In genomic region chr2:124396733-124397132, GRCm38 (mm10) we compare ENCODE assay signal across 25 mouse cellular contexts.
A peak's percentile ranks its signal among the peaks of the same experiment; 100 is the strongest.
DNase-seq lines count a peak whose midpoint lies in the region; ATAC-seq and TF ChIP-seq lines count a peak whose summit lies in the region.
"Had no signal": no experiment of that assay in that cellular context is flagged by ENCODE, and none has a peak within 500 bp of the region (broad histone marks: within the 10 kb centered on the region; RNA-seq: fewer than 3 reads in every experiment).

No protein-coding gene starts in this region.

- no peak overlapping the region for H3K9ac ChIP-seq in lung, postnatal 0 days (replicated peaks; ENCODE audit: low read depth)
- H3K9ac ChIP-seq in intestine, postnatal 0 days (ENCODE audit: low read depth, low read length) = no peak overlapping the region
- H3K9ac ChIP-seq: embryonic facial prominence, embryonic 12.5 days; forebrain, embryonic 13.5 days; forebrain, embryonic 15.5 days; forebrain, postnatal 0 days had no signal

- 72% methylated on average over 4 of the region's 4 CpGs for WGBS in lung, postnatal 0 days
- 55% methylated on average over 4 of the region's 4 CpGs for WGBS in intestine, postnatal 0 days

- no peaks in the 10 kb centered on the region for H3K36me3 ChIP-seq in lung, postnatal 0 days (ENCODE audit: insufficient read depth, low read length)
- H3K36me3 ChIP-seq in intestine, postnatal 0 days (ENCODE audit: control insufficient read depth, insufficient read depth) = no peaks in the 10 kb centered on the region
- H3K36me3 ChIP-seq: embryonic facial prominence, embryonic 10.5 days; embryonic facial prominence, embryonic 12.5 days; forebrain, embryonic 15.5 days; G1E had no signal

- peak; percentile 50 for DNase-seq in lung, postnatal 0 days (ENCODE audit: low spot score)
- DNase-seq in lung, postnatal 25 days (ENCODE audit: low spot score) = no peak
- DNase-seq in NIH3T3 (ENCODE audit: low read depth) = peak; percentile 14
- no peak for DNase-seq in liver
- no peak for DNase-seq in cerebellum, postnatal 10 days
- DNase-seq in gastrocnemius, postnatal 4 days (ENCODE audit: low spot score in 2 of 2) = no peak
- DNase-seq: adrenal gland, adult 2 months; adrenal gland, postnatal 10 days; adrenal gland, postnatal 25 days; B cell, adult 2 months; cerebellum, adult 11 months; cerebellum, adult 18-20 months; cerebellum, adult 8-10 months; cerebellum, adult 9-11 months; cerebellum, postnatal 25 days; forebrain, postnatal 0 days had no signal

- no peaks in the 10 kb centered on the region for H3K9me3 ChIP-seq in lung, postnatal 0 days (ENCODE audit: low read length)
- no peaks in the 10 kb centered on the region for H3K9me3 ChIP-seq in intestine, postnatal 0 days (ENCODE audit: control insufficient read depth)
- H3K9me3 ChIP-seq: embryonic facial prominence, embryonic 10.5 days; embryonic facial prominence, embryonic 12.5 days; forebrain, embryonic 13.5 days; forebrain, embryonic 15.5 days had no signal

- H3K27ac ChIP-seq in lung, postnatal 0 days (ENCODE audit: low read length) = no peak overlapping the region
- H3K27ac ChIP-seq in intestine, postnatal 0 days (ENCODE audit: low read depth, low read length) = no peak overlapping the region
- H3K27ac ChIP-seq: embryonic facial prominence, embryonic 10.5 days; embryonic facial prominence, embryonic 12.5 days; forebrain, embryonic 13.5 days; forebrain, embryonic 15.5 days had no signal

- no peaks in the 10 kb centered on the region for H3K4me1 ChIP-seq in lung, postnatal 0 days (ENCODE audit: insufficient read depth, low read depth, low read length)
- H3K4me1 ChIP-seq in intestine, postnatal 0 days (replicated peaks; ENCODE audit: control insufficient read depth, insufficient read depth, low read length) = no peaks in the 10 kb centered on the region
- H3K4me1 ChIP-seq: embryonic facial prominence, embryonic 12.5 days; forebrain, embryonic 13.5 days; forebrain, embryonic 15.5 days had no signal

- no peak for TF ChIP-seq CTCF in lung, postnatal 0 days (IDR thresholded peaks at IDR 0.05)
- TF ChIP-seq CTCF in intestine, postnatal 0 days (IDR thresholded peaks at IDR 0.05; ENCODE audit: low read depth) = no peak

- TF ChIP-seq EP300 in lung, postnatal 0 days (IDR thresholded peaks at IDR 0.05) = no peak

- no peak overlapping the region for H3K4me2 ChIP-seq in lung, postnatal 0 days (replicated peaks; ENCODE audit: low read depth, low read length)
- H3K4me2 ChIP-seq in intestine, postnatal 0 days (replicated peaks; ENCODE audit: low read depth) = no peak overlapping the region
- H3K4me2 ChIP-seq: embryonic facial prominence, embryonic 12.5 days; forebrain, embryonic 13.5 days; forebrain, embryonic 15.5 days had no signal

- ATAC-seq in lung, postnatal 0 days = 0 out of 2 replicates have a peak, but pooled peaks have one; percentile 25
- ATAC-seq in intestine, postnatal 0 days = peak; percentile 63; the same call in 1 of the 2 replicates
- ATAC-seq in megakaryocyte progenitor cell, adult 5-6 weeks (replicated peaks; ENCODE audit: poor library complexity) = peak; percentile 92
- ATAC-seq: CD4-positive, CD25-positive, alpha-beta regulatory T cell, adult 4 months; forebrain, embryonic 13.5 days; forebrain, embryonic 15.5 days; forebrain, postnatal 0 days had no signal

- H3K4me3 ChIP-seq in lung, postnatal 0 days (ENCODE audit: low read depth, low read length) = no peak overlapping the region
- H3K4me3 ChIP-seq in intestine, postnatal 0 days (ENCODE audit: low read depth, low read length) = no peak overlapping the region
- H3K4me3 ChIP-seq: embryonic facial prominence, embryonic 10.5 days; embryonic facial prominence, embryonic 12.5 days; forebrain, embryonic 13.5 days; forebrain, embryonic 15.5 days had no signal

- no peaks in the 10 kb centered on the region for H3K27me3 ChIP-seq in lung, postnatal 0 days (replicated peaks; ENCODE audit: insufficient read depth, low read length)
- no peaks in the 10 kb centered on the region for H3K27me3 ChIP-seq in intestine, postnatal 0 days (replicated peaks; ENCODE audit: control insufficient read depth, insufficient read depth, low read length)
- H3K27me3 ChIP-seq: CH12.LX; embryonic facial prominence, embryonic 12.5 days; forebrain, embryonic 13.5 days; forebrain, embryonic 15.5 days had no signal

Comparison
In these comparisons a context has a peak if more than half of its experiments do, and no peak if none do; other contexts are left out.
1. DNase-seq: peak in lung, postnatal 0 days (single experiment) and NIH3T3 (single experiment); none in lung, postnatal 25 days (single experiment), liver (single experiment), cerebellum, postnatal 10 days (0 of 2) and gastrocnemius, postnatal 4 days (0 of 2).
2. ATAC-seq: peak in every context shown above with its lines; median percentile 92 in megakaryocyte progenitor cell, adult 5-6 weeks; 63 in intestine, postnatal 0 days; 25 in lung, postnatal 0 days.